Mouse (Mus musculus) inflammation-experienced regulatory T-cells, adult 6 months (primary cell): Measurements from ENCODE around the gene Olfr771. TPM values are rescaled to one million over a fixed set of nuclear protein-coding genes. Genes with fewer than 3 reads are reported as not detected.
"Not testable (repeated sequence)": the region's sequence is repeated elsewhere in the genome, so short reads cannot be mapped to it uniquely, and the experiment has no call there.

ENCODE experiments used
- ATAC-seq: one replicate; pipeline ENCODE4 v1.8.0; 2017
- polyA plus RNA-seq, 3 experiments: library from polyadenylated mRNA; unstranded; fragments of 100-300 nt; shearing (Covaris generic); gene quantifications; one replicate each; pipeline ENCODE4 v1.2.1; 2017

Gene Olfr771
- polyA plus RNA-seq, result not detected

DNA sequence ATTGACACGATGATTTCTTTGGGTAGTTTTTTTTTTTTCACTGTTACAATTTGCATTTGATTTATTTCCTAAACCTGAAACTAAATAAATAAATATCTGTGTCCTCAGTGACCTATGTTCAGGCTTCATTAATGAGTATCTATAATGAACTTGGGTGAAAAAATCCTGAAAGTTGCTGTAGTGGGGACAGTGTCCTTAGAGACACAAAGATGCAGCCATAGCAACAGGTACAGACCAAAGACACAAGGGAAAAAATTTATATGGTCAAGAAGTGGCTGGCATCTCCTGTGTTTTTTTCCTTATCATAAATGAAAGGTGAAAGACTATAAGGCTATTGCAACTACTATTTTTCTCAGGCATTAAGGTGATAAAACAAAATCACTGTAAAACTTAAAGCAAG lies at the start of gene Olfr771:
TSS of gene Olfr771 (minus strand) at position 101 of the 400 bp plus-strand sequence.
- no peak for ATAC-seq

DNA sequence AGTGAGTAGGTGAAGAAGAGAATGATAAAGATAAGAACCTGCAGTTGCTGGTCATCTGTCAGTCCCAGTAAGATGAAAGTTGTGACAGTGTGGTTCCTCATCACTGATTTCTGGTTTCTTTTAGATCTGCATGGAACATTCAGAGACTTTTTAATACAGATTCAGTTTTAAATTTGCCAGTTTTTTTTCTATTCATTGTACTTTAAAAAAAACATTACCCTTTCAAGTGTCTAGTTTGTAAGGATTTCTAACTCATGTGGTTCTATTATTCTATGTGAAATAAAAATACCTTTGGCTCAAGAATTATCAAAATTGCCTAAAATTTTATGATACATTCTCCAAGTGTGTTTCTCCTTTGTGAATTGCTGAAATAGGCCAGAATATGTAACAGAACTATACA lies 22.8 kb upstream of the Olfr771 start, which contains the start of gene Olfr773:
TSS of gene Olfr773 (minus strand) at position 101 of the 400 bp plus-strand sequence.
- not testable (repeated sequence) for ATAC-seq

DNA sequence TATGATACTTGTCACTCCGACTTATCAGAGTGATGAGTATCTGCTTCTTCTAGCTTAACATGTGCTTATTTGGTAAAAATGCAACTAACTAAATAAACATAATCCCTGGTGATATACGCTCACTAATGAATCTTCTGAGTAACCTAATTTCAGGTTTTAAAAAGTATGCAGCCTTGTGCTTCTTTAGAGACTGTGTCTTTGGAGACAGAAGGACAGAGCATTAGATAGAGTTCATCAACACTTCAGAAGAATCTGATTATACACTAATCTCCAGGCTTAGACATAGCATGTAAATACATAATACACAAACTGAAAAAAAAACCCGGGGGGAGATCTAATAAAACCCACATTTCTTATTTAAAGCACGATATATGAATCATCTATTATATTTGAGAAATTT lies 13.3 kb upstream of the Olfr771 start, which contains the start of gene Olfr772:
TSS of gene Olfr772 (minus strand) at position 101 of the 400 bp plus-strand sequence.
- ATAC-seq, result not testable (repeated sequence)

DNA sequence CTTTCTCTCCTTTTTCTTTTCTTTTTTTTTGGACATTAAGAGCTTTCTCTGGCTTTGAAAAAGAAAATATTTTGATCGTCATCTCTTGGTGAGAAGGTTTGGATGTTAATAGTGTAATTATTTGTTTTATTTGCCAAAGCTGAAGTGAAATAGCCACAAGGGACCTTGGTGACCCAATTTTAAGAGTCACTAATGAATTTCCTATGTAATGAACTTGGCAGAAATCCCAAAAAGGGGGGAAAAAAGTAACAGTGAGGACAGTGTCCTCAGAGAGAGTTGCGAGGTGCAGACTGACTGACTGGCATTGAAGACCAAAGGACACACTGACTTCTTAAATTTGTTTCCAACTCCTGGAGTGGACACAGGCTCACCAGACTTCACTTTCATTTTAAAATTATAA lies 25.7 kb downstream of the Olfr771 start, which contains the start of gene Olfr770:
TSS of gene Olfr770 (minus strand) at position 101 of the 400 bp plus-strand sequence.
- no peak for ATAC-seq

DNA sequence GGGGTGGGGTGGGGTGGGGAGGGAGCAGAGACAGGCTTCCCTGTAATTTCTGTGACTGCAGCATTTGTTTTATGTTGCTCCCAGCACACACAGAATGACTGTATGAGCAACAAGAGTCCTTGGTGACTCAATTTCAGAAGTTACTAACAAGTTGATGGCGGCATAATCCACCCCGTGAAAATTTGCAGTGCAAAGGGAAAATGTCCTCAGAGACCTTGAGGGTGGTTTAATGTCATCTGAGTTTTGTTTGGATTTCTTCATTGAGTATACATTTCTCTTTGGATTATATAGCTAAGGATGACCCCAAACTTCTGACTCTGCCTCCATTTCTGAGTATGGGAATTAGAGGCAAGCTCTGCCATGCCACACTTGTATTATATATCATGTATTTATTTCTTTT lies 46.8 kb downstream of the Olfr771 start, which contains the start of gene Olfr769:
TSS of gene Olfr769 (minus strand) at position 101 of the 400 bp plus-strand sequence.
- no peak for ATAC-seq

DNA sequence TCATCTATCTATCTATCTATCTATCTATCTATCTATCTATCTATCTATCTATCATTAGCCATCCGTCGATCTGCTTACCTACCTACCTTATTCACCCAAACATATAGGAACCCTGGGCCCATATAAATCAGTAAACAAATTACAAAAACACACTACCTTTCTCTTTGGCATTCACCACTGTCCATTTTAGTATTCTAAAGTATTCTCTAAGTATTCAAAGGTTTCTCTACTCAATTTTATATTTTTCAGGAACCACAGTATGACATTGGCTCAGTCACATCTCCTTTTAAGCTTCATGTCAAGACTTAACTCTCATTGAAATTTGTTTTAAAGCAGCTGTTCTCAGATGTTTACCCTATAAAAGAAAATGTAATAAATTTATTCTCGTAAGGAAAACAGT lies 49.4 kb downstream of the Olfr771 start:
- ATAC-seq, result no peak

Other genes starting within 250 kb of the Olfr771 start
- gene Rdh5, start 241.9 kb downstream of the Olfr771 start, polyA plus RNA-seq, result 10 to 100 TPM in 2 of 3 experiments, 1 to 10 TPM in 1; 5.1 to 12.9 (median 11.9) TPM
- gene Bloc1s1, start 240.7 kb downstream of the Olfr771 start, polyA plus RNA-seq, result 100 to 1,000 TPM; 196 to 255 (median 212) TPM
- gene Itga7, start 230.9 kb downstream of the Olfr771 start, polyA plus RNA-seq, result 1 to 10 TPM; 3.6 to 5.1 (median 4.8) TPM
- not detected for gene Mettl7b, start 203.8 kb downstream of the Olfr771 start, polyA plus RNA-seq
- not detected for gene Olfr9, start 175.3 kb downstream of the Olfr771 start, polyA plus RNA-seq
- gene Olfr763, start 154.0 kb downstream of the Olfr771 start, polyA plus RNA-seq, result not detected
- not detected for gene Olfr764-ps1, start 124.9 kb downstream of the Olfr771 start, polyA plus RNA-seq
- gene Olfr765, start 114.8 kb downstream of the Olfr771 start, polyA plus RNA-seq, result not detected
- gene Olfr766-ps1, start 95.8 kb downstream of the Olfr771 start, polyA plus RNA-seq, result not detected
- gene Olfr767, start 81.8 kb downstream of the Olfr771 start, polyA plus RNA-seq, result under 1 TPM in 2 of 3 experiments, not detected in 1; 0.10 to 0.16 TPM
- gene Olfr768, start 65.4 kb downstream of the Olfr771 start, polyA plus RNA-seq, result not detected
- gene Olfr769, start 46.9 kb downstream of the Olfr771 start, polyA plus RNA-seq, result not detected
- gene Olfr770, start 25.8 kb downstream of the Olfr771 start, polyA plus RNA-seq, result not detected
- not detected for gene Olfr772, start 13.2 kb upstream of the Olfr771 start, polyA plus RNA-seq
- gene Olfr773, start 22.7 kb upstream of the Olfr771 start, polyA plus RNA-seq, result not detected
- gene Olfr774, start 71.5 kb upstream of the Olfr771 start, polyA plus RNA-seq, result not detected
- gene Olfr775, start 83.7 kb upstream of the Olfr771 start, polyA plus RNA-seq, result not detected
- not detected for gene Olfr776, start 94.4 kb upstream of the Olfr771 start, polyA plus RNA-seq
- gene Olfr777, start 106.7 kb upstream of the Olfr771 start, polyA plus RNA-seq, result not detected
- not detected for gene Olfr780, start 153.4 kb upstream of the Olfr771 start, polyA plus RNA-seq
- gene Olfr781, start 164.1 kb upstream of the Olfr771 start, polyA plus RNA-seq, result not detected
- not detected for gene Olfr782, start 184.1 kb upstream of the Olfr771 start, polyA plus RNA-seq
- not detected for gene Olfr784, start 219.3 kb upstream of the Olfr771 start, polyA plus RNA-seq
- gene Olfr785, start 240.7 kb upstream of the Olfr771 start, polyA plus RNA-seq, result not detected